Mouse (Mus musculus): ENCODE results near the gene Celf1.

Gene Celf1

GRCm38 (mm10) chr2:90939750-90940149 is 432 bp upstream of the Celf1 start:
- no peak for DNase-seq (ENCODE audit: low spot score)

- DNase-seq (ENCODE audit: low spot score) = no peak
Observed at GRCm38 (mm10) chr2:90941744-90942143, 1.6 kb downstream of the Celf1 start.

GRCm38 (mm10) chr2:90950149-90950548 is 10.0 kb downstream of the Celf1 start:
- DNase-seq (ENCODE audit: low spot score) = no peak

GRCm38 (mm10) chr2:90950582-90951194 is 10.5 kb downstream of the Celf1 start:
- DNase-seq (ENCODE audit: low spot score) = no peak

- DNase-seq (ENCODE audit: low spot score) = no peak
Observed at GRCm38 (mm10) chr2:90953461-90953860, 13.3 kb downstream of the Celf1 start.

GRCm38 (mm10) chr2:90956053-90956452 is 15.9 kb downstream of the Celf1 start:
- no peak for DNase-seq (ENCODE audit: low spot score)

GRCm38 (mm10) chr2:90958856-90959255 is 18.7 kb downstream of the Celf1 start:
- no peak for DNase-seq (ENCODE audit: low spot score)

GRCm38 (mm10) chr2:90960012-90960411 is 19.8 kb downstream of the Celf1 start:
- no peak for DNase-seq (ENCODE audit: low spot score)

GRCm38 (mm10) chr2:90963304-90963703 is 23.1 kb downstream of the Celf1 start:
- DNase-seq (ENCODE audit: low spot score) = no peak

- DNase-seq (ENCODE audit: low spot score) = no peak
Observed at GRCm38 (mm10) chr2:90964811-90965465, 24.8 kb downstream of the Celf1 start.

- DNase-seq (ENCODE audit: low spot score) = no peak
Observed at GRCm38 (mm10) chr2:90965466-90966080, 25.4 kb downstream of the Celf1 start.

GRCm38 (mm10) chr2:90970606-90971005 is 30.4 kb downstream of the Celf1 start:
- no peak for DNase-seq (ENCODE audit: low spot score)

GRCm38 (mm10) chr2:90974101-90974500 is 33.9 kb downstream of the Celf1 start:
- DNase-seq (ENCODE audit: low spot score) = no peak

GRCm38 (mm10) chr2:90975181-90975835 is 35.1 kb downstream of the Celf1 start:
- DNase-seq (ENCODE audit: low spot score) = no peak

GRCm38 (mm10) chr2:90976590-90976989 is 36.4 kb downstream of the Celf1 start:
- DNase-seq (ENCODE audit: low spot score) = no peak

- no peak for DNase-seq (ENCODE audit: low spot score)
Observed at GRCm38 (mm10) chr2:90977291-90977690, 37.1 kb downstream of the Celf1 start.

- DNase-seq (ENCODE audit: low spot score) = no peak
Observed at GRCm38 (mm10) chr2:90986055-90986454, 45.9 kb downstream of the Celf1 start.

- no peak for DNase-seq (ENCODE audit: low spot score)
Observed at GRCm38 (mm10) chr2:91008536-91008935, 68.4 kb downstream of the Celf1 start.

- DNase-seq (ENCODE audit: low spot score) = no peak
Observed at GRCm38 (mm10) chr2:91013881-91014280, 73.7 kb downstream of the Celf1 start.

- no peak for DNase-seq (ENCODE audit: low spot score)
Observed at GRCm38 (mm10) chr2:91015386-91015785, 75.2 kb downstream of the Celf1 start.

- DNase-seq (ENCODE audit: low spot score) = no peak
Observed at GRCm38 (mm10) chr2:91018061-91018788, 78.0 kb downstream of the Celf1 start.

GRCm38 (mm10) chr2:91019911-91020310 is 79.7 kb downstream of the Celf1 start:
- no peak for DNase-seq (ENCODE audit: low spot score)
